Mouse (Mus musculus): ENCODE data around the gene Gm48552. TPM values are rescaled to one million over a fixed set of nuclear protein-coding genes. Genes with fewer than 3 reads are reported as not detected.

The Gm48552 gene
- total and polyA plus RNA-seq, 3 experiments: 0.89 to 1.2 TPM; not detected in 1

DNA sequence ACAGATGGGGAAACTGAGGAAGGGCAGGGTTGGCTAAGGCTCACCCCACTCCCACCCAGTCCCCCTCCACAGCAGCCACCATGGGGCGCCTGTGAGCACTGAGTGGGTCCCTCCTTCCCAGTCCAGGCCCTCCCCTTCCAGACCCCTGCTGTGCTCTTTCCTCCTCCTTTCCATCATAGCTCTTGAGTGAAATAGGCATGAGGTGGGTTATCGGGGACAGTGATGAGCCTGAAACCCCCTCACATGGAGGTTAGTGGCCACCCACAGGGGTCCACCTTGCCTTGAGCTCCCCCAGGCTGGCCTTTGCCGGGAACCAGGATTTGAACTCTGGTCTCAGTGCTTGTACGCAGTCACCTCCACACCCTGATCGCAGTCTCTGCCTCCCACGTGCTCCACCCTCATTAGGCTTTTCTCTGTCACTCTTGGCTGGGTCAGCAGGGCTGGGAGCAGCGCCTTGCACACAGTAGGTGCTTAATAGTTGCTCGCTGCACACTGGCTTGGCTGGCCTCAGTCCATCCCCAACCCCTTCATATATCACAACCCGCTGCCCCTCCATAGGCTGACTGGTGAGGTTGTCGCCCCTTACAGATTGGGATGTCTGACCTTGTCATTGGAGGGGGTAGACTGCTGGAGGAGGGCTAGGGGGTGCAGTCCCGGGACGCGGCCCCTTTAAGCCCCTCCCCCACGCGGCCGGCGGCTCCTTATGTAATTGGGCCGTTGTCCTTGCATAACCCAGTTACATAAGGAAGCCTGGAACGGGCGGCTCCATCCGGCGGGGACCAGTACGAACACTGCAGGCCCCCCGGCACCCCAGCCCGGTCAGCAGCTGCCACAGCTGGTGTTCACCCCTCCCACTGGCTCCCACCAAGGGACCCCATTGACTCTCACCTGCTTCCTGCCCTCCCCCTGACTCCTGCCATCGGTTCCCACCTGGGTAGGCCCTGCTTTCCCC is 24.8 kb downstream of the Gm48552 start:
- Histone ChIP-seq H3K27ac (ENCODE audit: control insufficient read depth, low read depth, low read length) (no peak overlapping the region), H3K4me3 (ENCODE audit: control insufficient read depth in 1 of 2, insufficient read depth in 1 of 2, low read depth in 2 of 2, low read length in 2 of 2) (no peak overlapping the region), H3K9me3 (replicated peaks; ENCODE audit: insufficient read depth, low read length) (no peaks in the 10 kb centered on the region), H3K79me2 (ENCODE audit: control insufficient read depth, insufficient read depth, low read length, poor library complexity) (no peaks in the 10 kb centered on the region), H3K9ac (ENCODE audit: control insufficient read depth, low read depth, low read length, poor library complexity, severe bottlenecking) (no peak overlapping the region), H3K27me3 (ENCODE audit: control insufficient read depth in 1 of 2, insufficient read depth in 2 of 2, low read length in 2 of 2) (no peaks in the 10 kb centered on the region), H3K36me3 (ENCODE audit: control insufficient read depth in 1 of 2, insufficient read depth in 2 of 2, low read length in 2 of 2) (peaks cover 0 to under 1% of the 10 kb centered on the region in 2 experiments; a peak in 1 of 4 replicates), H3K4me1 (ENCODE audit: control insufficient read depth in 1 of 2, insufficient read depth in 2 of 2, low read length in 2 of 2) (peaks cover 0 to 5% of the 10 kb centered on the region in 2 experiments; a peak in 2 of 4 replicates)
- peak in 2 of 3 experiments; percentile 10 to 31; a peak in 3 of 6 replicates for TF ChIP-seq CTCF (IDR thresholded peaks at IDR 0.05 in 2 of 3, conservative IDR thresholded peaks at IDR 0.05 in 1 of 3; ENCODE audit: control insufficient read depth in 1 of 3, insufficient read depth in 1 of 3, low read depth in 2 of 3, low read length in 3 of 3, poor library complexity in 1 of 3, severe bottlenecking in 1 of 3)
- no peak for TF ChIP-seq NRF1 (IDR thresholded peaks at IDR 0.05; ENCODE audit: insufficient read depth, low read depth, low read length, poor library complexity, severe bottlenecking)
- TF ChIP-seq CHD1 (IDR thresholded peaks at IDR 0.05; ENCODE audit: low read depth, low read length): no peak
- TF ChIP-seq ZC3H11A (IDR thresholded peaks at IDR 0.05; ENCODE audit: low read depth, low read length): no peak
- peak; percentile 63; the same call in 1 of the 2 replicates for TF ChIP-seq ZKSCAN1 (IDR thresholded peaks at IDR 0.05; ENCODE audit: low read depth, low read length)
- TF ChIP-seq SMC3 (IDR thresholded peaks at IDR 0.05; ENCODE audit: low read depth, low read length): 0 out of 2 replicates have a peak, but pooled peaks have one; percentile 20
- TF ChIP-seq RCOR1 (IDR thresholded peaks at IDR 0.05; ENCODE audit: low read depth, low read length): no peak
- TF ChIP-seq UBTF (IDR thresholded peaks at IDR 0.05; ENCODE audit: borderline replicate concordance, insufficient read depth, low read depth, low read length): no peak
- TF ChIP-seq MYB (IDR thresholded peaks at IDR 0.05; ENCODE audit: low read depth, low read length): no peak
- DNase-seq (ENCODE audit: low read depth, low spot score): no peak

- Histone ChIP-seq H3K4me3 (ENCODE audit: control insufficient read depth in 1 of 2, insufficient read depth in 1 of 2, low read depth in 2 of 2, low read length in 2 of 2) (no peak overlapping the region), H3K4me1 (ENCODE audit: control insufficient read depth in 1 of 2, insufficient read depth in 2 of 2, low read length in 2 of 2) (no peaks in the 10 kb centered on the region), H3K79me2 (ENCODE audit: control insufficient read depth, insufficient read depth, low read length, poor library complexity) (no peaks in the 10 kb centered on the region), H3K9ac (ENCODE audit: control insufficient read depth, low read depth, low read length, poor library complexity, severe bottlenecking) (no peak overlapping the region), H3K27ac (ENCODE audit: control insufficient read depth, low read depth, low read length) (no peak overlapping the region), H3K27me3 (ENCODE audit: control insufficient read depth in 1 of 2, insufficient read depth in 2 of 2, low read length in 2 of 2) (no peaks in the 10 kb centered on the region), H3K36me3 (ENCODE audit: control insufficient read depth in 1 of 2, insufficient read depth in 2 of 2, low read length in 2 of 2) (no peaks in the 10 kb centered on the region), H3K9me3 (replicated peaks; ENCODE audit: insufficient read depth, low read length) (no peaks in the 10 kb centered on the region)
- no peak for DNase-seq (ENCODE audit: low read depth, low spot score)
- TF ChIP-seq HCFC1 (IDR thresholded peaks at IDR 0.05; ENCODE audit: low read depth, low read length) (no peak), CHD1 (IDR thresholded peaks at IDR 0.05; ENCODE audit: low read depth, low read length) (no peak), EP300 (IDR thresholded peaks at IDR 0.05; ENCODE audit: low read depth in 1 of 2, low read length in 2 of 2) (no peak), TBP (IDR thresholded peaks at IDR 0.05; ENCODE audit: low read depth, low read length) (no peak)
These were observed 25.9 kb downstream of the Gm48552 start for GRCm38 (mm10) chr10:81414682-81415081.
